Mouse (Mus musculus) intestine, postnatal 0 days (tissue): ENCODE data around the gene Rai1. TPM values are rescaled to one million over a fixed set of nuclear protein-coding genes. Genes with fewer than 3 reads are reported as not detected.

Source experiments
- ATAC-seq: fragments of 200-750 bp; cut with Nextera tagmentation; 2 replicates; pipeline ENCODE4 v1.8.0; 2017; ENCODE audit warnings: mild to moderate bottlenecking, moderate TSS enrichment, moderate library complexity
- H3K27ac ChIP-seq: fragments of 300-500 bp; sonication (generic); 2 replicates; pipeline ENCODE4 v1.5.1; 2014; ENCODE audit warnings: mild to moderate bottlenecking, low read depth, low read length, moderate library complexity
- H3K27me3 ChIP-seq: fragments of 300-500 bp; sonication (generic); replicated peaks from 2 replicates; pipeline ENCODE4 v1.6.1; 2014; ENCODE audit warnings: low read length, mixed read lengths; ENCODE audit not compliant: control insufficient read depth, insufficient read depth
- H3K36me3 ChIP-seq: fragments of 300-500 bp; sonication (generic); 2 replicates; pipeline ENCODE4 v1.6.1; 2014; ENCODE audit warnings: mild to moderate bottlenecking, moderate library complexity; ENCODE audit not compliant: control insufficient read depth, insufficient read depth
- H3K4me1 ChIP-seq: fragments of 300-500 bp; sonication (generic); replicated peaks from 2 replicates; pipeline ENCODE4 v1.6.1; 2014; ENCODE audit warnings: antibody characterized with exemption, low read length, mixed read lengths; ENCODE audit not compliant: control insufficient read depth, insufficient read depth
- H3K4me2 ChIP-seq: fragments of 300-500 bp; sonication (generic); replicated peaks from 2 replicates; pipeline ENCODE4 v1.6.1; 2014; ENCODE audit warnings: low read depth, mild to moderate bottlenecking, moderate library complexity
- H3K4me3 ChIP-seq: fragments of 300-500 bp; sonication (generic); 2 replicates; pipeline ENCODE4 v1.5.1; 2014; ENCODE audit warnings: low read depth, low read length
- H3K9ac ChIP-seq: fragments of 300-500 bp; sonication (generic); 2 replicates; pipeline ENCODE4 v1.6.1; 2014; ENCODE audit warnings: mild to moderate bottlenecking, low read depth, low read length
- H3K9me3 ChIP-seq: fragments of 300-500 bp; sonication (generic); 2 replicates; pipeline ENCODE4 v1.6.1; 2016; ENCODE audit warnings: mixed run types; ENCODE audit not compliant: control insufficient read depth
- CTCF ChIP-seq: sonication (generic); IDR thresholded peaks from 2 replicates; pipeline ENCODE4 v1.5.1; 2016; ENCODE audit warnings: low read depth, mild to moderate bottlenecking, control low read depth, antibody characterized with exemption, moderate library complexity
- WGBS: fragments of 180-500 bp; shearing (Covaris S2); extraction: QIAGEN DNeasy Blood & Tissue Kit; methylation state at CpG from one replicate; pipeline ENCODE4 v1.1.7; 2014; 5-methylcytosine and 5-hydroxymethylcytosine counted together
- polyA plus RNA-seq: library from polyadenylated mRNA; unstranded; fragments of >200 nt; fragmentation: Nextera tagmentation; extraction: Ambion mirVana; gene quantifications from 2 replicates; pipeline ENCODE4 v1.2.1, GENCODE M21; 2015

Rai1 gene
- polyA plus RNA-seq, 1 experiment from 2014 or later, result 10.1 TPM

GRCm38 (mm10) chr11:60173606-60174184, 68.9 kb downstream of the Rai1 start:
- peaks cover 11% of the 10 kb centered on the region; the same call in 1 of the 2 replicates for H3K4me1 ChIP-seq

GRCm38 (mm10) chr11:60175371-60176181, 70.8 kb downstream of the Rai1 start:
- no peaks in the 10 kb centered on the region for H3K9me3 ChIP-seq
- peaks cover 15% of the 10 kb centered on the region; the same call in 1 of the 2 replicates for H3K4me1 ChIP-seq
- peak overlapping the region; percentile 97 for H3K4me2 ChIP-seq
- WGBS, result 2% methylated on average over 63 of the region's 66 CpGs
- TF ChIP-seq CTCF, result no peak
- H3K4me3 ChIP-seq, result peak overlapping the region; percentile 51
- H3K36me3 ChIP-seq, result no peaks in the 10 kb centered on the region; the same call in 1 of the 2 replicates
- peak overlapping the region; percentile 55; the same call in 1 of the 2 replicates for H3K27ac ChIP-seq
- peak; percentile 31; the same call in 1 of the 2 replicates for ATAC-seq
- H3K27me3 ChIP-seq, result no peaks in the 10 kb centered on the region
- H3K9ac ChIP-seq, result peak overlapping the region; percentile 53; the same call in 1 of the 2 replicates

More at GRCm38 (mm10) chr11:60173606-60174184, 68.9 kb downstream of the Rai1 start:
- Histone ChIP-seq H3K9ac (no peak overlapping the region), H3K4me3 (no peak overlapping the region), H3K36me3 (0 out of 2 replicates have a peak, but pooled peaks cover 4% of the 10 kb centered on the region), H3K9me3 (no peaks in the 10 kb centered on the region), H3K4me2 (no peak overlapping the region), H3K27me3 (no peaks in the 10 kb centered on the region), H3K27ac (no peak overlapping the region)
- no peak for TF ChIP-seq CTCF
- ATAC-seq, result no peak
- WGBS, result 74% methylated on average over 10 of the region's 10 CpGs

GRCm38 (mm10) chr11:60176182-60176974, 71.6 kb downstream of the Rai1 start:
- Histone ChIP-seq H3K4me3 (peak overlapping the region; percentile 51), H3K27me3 (no peaks in the 10 kb centered on the region), H3K4me1 (peaks cover 15% of the 10 kb centered on the region; the same call in 1 of the 2 replicates), H3K36me3 (no peaks in the 10 kb centered on the region; the same call in 1 of the 2 replicates), H3K9ac (peak overlapping the region; percentile 53), H3K4me2 (peak overlapping the region; percentile 97), H3K9me3 (no peaks in the 10 kb centered on the region), H3K27ac (0 out of 2 replicates have a peak overlapping the region, but pooled peaks have one; percentile 55)
- under 1% methylated on average over 67 of the region's 71 CpGs for WGBS
- peak; percentile 27 for ATAC-seq
- TF ChIP-seq CTCF, result peak; percentile 60

- 12% methylated on average over 42 of the region's 42 CpGs for WGBS
- H3K9ac ChIP-seq, result peak overlapping the region; percentile 53
- H3K27me3 ChIP-seq, result no peaks in the 10 kb centered on the region
- peaks cover 15% of the 10 kb centered on the region; the same call in 1 of the 2 replicates for H3K4me1 ChIP-seq
- no peaks in the 10 kb centered on the region; the same call in 1 of the 2 replicates for H3K36me3 ChIP-seq
- H3K27ac ChIP-seq, result 0 out of 2 replicates have a peak overlapping the region, but pooled peaks have one; percentile 28
- H3K4me2 ChIP-seq, result peak overlapping the region; percentile 97
- H3K9me3 ChIP-seq, result no peaks in the 10 kb centered on the region
- peak overlapping the region; percentile 51 for H3K4me3 ChIP-seq
- no peak for ATAC-seq
- TF ChIP-seq CTCF, result no peak
Measured at GRCm38 (mm10) chr11:60176975-60177657, 72.3 kb downstream of the Rai1 start.

DNA sequence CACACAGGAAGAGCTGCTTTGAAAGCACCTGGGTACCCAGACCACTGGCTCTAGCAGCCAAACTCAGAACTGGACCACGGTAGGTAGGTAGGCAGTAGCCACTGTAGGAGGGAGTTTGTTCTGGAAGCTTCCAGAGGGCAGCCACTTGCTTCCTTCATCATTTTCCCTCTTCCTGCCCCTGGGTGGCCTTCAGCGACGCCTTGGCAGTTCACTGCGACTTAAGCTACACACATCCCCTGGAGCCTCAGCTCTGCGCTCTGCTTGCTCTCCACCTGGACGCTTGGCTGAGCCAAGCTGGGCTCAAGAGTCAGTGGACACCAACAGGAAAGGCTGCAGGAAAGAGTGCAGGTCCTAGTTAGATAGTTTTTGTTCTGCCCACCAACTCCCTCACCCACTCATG, 73.2 kb downstream of the Rai1 start:
- no peak overlapping the region for H3K9ac ChIP-seq
- no peak for TF ChIP-seq CTCF
- H3K27me3 ChIP-seq, result no peaks in the 10 kb centered on the region
- 0 out of 2 replicates have a peak overlapping the region, but pooled peaks have one; percentile 97 for H3K4me2 ChIP-seq
- no peaks in the 10 kb centered on the region; the same call in 1 of the 2 replicates for H3K36me3 ChIP-seq
- H3K4me1 ChIP-seq, result peaks cover 17% of the 10 kb centered on the region
- 51% methylated on average over 6 of the region's 6 CpGs for WGBS
- no peak for ATAC-seq
- H3K9me3 ChIP-seq, result no peaks in the 10 kb centered on the region
- H3K27ac ChIP-seq, result peak overlapping the region; percentile 15; the same call in 1 of the 2 replicates
- H3K4me3 ChIP-seq, result no peak overlapping the region
